Mouse (Mus musculus) heart, adult 2 months (tissue): ENCODE measurements around the gene Itpr2.

Experiments used
- CTCF ChIP-seq: fragments of 200-600 bp; IDR thresholded peaks from 2 replicates; pipeline ENCODE4 v1.8.1; 2022; ENCODE audit warnings: antibody characterized with exemption, mild to moderate bottlenecking, moderate library complexity
- EP300 ChIP-seq: fragments of 200-500 bp; IDR thresholded peaks from 2 replicates; pipeline ENCODE4 v1.6.1; 2011; ENCODE audit warnings: low read depth, low read length, control low read depth; ENCODE audit not compliant: insufficient read depth
- POLR2A ChIP-seq: fragments of 200-500 bp; IDR thresholded peaks from 2 replicates; pipeline ENCODE4 v1.6.1; 2011; ENCODE audit warnings: mild to moderate bottlenecking, low read depth, low read length, control low read depth; ENCODE audit not compliant: insufficient read depth

DNA sequence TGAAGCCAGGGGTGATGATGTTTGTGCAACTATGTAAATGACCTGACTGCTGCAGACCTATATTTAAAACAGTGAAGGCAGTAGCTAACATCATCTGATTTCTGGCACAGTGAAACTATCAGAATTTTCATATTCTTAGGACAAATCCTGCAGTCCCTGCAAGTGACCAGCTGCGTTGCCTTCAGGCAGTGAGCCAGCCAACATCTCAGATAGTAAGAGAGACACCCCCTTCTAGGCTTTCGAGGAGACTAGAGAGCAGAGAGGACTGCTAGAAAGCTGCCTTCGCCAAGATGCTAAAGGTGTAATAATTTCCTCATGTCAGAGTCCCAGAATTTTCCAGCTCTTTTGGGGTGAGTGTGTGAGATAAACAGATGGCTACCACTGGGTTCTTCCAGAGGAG lies 388.0 kb downstream of the Itpr2 start:
- TF ChIP-seq CTCF (no peak), POLR2A (no peak), EP300 (no peak)
